Mouse (Mus musculus) CD4-positive naive resting alpha-beta T cell, adult 76 days (primary cell): ENCODE measurements around the gene Klrc1. TPM values are rescaled to one million over a fixed set of nuclear protein-coding genes. Genes with fewer than 3 reads are reported as not detected.

Source experiments
- total RNA-seq: library from RNA; stranded (reverse); gene quantifications from one replicate; pipeline ENCODE4 v1.2.4, GENCODE M21; 2023

The Klrc1 gene
- 2.0 TPM for total RNA-seq

DNA sequence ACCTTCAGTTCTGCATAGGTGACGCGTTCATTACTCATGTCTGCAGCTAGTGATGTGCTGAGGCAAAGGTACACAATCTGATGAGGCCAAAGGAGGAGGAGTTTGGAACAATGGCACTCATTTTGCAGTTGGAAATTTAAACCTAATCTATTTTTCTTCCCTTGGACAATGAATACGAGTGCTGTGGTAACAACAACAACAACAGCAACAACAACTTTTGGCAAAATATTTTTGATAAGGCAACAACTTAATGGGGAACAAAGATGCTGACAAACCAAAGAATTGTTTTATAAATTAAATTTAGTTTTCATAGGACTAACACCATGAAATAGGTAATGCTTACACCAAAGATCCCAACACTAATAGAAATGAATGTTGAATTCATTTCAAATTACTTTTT, at the start of gene Klrc1:
Klrc1 (minus strand) TSS at position 101 of the 400 bp plus-strand sequence.

DNA sequence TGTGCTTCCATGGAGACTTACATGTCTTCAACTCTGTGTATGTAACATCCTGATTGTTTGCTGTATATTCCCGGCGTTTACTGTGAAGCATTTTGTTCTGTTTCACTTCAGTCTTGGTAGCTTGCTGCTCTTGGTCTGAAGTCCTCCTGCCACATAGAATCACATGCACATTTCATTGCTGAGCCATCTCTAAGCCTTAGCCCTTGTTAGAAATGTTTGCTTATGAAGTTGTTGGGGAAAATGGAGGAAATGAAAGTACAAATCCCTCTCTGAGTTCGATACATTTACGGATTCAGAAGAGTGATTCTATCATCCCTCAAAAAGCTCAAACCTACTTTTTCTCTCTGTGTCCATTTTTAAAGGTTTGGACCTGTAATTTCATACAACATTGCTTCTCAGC, 38.3 kb upstream of the Klrc1 start, which contains the start of gene Klri1:
Klri1 (minus strand) TSS at position 101 of the 400 bp plus-strand sequence.

DNA sequence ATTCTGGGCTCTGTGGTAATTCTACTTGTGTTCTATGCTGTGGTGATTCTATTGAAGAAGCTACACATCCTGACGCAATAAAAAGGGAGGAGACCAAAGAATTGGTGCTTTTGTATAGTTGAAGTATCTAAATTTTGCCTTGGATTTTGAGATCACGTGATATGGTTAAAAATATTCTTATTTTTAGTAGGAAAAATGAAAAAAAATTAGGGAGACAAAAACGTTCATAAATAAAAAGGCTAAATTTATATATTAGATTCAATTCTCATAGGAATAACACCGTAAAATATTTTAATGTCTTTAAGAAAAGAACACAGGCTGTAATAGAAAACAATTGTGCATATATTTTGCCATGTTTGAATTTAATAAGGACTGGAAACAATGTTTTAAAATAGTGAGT, 18.2 kb downstream of the Klrc1 start, which contains the start of gene Klrc2:
Klrc2 (minus strand) TSS at position 101 of the 400 bp plus-strand sequence.

DNA sequence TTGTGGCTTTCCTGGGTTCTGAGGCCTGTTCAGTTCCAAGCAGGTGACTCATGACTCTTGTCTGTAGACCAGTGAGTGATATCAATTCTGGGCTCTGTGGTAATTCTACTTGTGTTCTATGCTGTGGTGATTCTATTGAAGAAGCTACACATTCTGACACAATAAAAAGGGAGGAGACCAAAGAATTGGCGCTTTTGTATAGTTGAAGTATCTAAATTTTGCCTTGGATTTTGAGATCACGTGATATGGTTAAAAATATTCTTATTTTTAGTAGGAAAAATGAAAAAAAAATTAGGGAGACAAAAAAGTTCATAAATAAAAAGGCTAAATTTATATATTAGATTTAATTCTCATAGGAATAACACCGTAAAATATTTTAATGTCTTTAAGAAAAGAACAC, 35.5 kb downstream of the Klrc1 start, which contains the start of gene Klrc3:
Klrc3 (minus strand) TSS at position 101 of the 400 bp plus-strand sequence.

DNA sequence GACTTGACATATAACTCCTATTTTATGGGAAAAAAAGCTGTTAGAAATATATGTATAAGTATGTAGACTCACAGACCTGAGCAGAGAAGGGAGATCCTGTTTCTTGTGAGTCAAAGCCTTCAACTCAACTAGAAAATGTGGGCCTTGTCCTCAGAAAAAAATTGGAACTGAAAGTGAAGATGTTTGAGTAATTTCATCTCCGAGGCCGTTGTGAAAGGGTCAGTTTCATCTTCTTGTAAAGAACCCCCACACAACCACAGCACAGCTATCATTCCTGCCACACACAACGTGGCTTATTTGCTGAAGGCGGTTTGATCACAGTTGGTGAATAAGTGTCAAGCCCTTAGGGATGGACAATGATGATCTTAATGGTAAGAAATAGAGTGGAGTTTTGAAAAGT, 55.0 kb downstream of the Klrc1 start, which contains the start of gene Klrk1:
Klrk1 (minus strand) TSS at position 130 of the 400 bp plus-strand sequence.

Other genes starting within 250 kb of the Klrc1 start
- gene Clec1a, start 227.0 kb downstream of the Klrc1 start, total RNA-seq: not detected
- gene Olr1, start 171.8 kb downstream of the Klrc1 start, total RNA-seq: not detected
- not detected for gene Tmem52b, start 166.4 kb downstream of the Klrc1 start, total RNA-seq
- 12.1 TPM for gene Gabarapl1, start 145.8 kb downstream of the Klrc1 start, total RNA-seq
- gene Klre1, start 101.1 kb downstream of the Klrc1 start, total RNA-seq: 2.0 TPM
- gene Klrd1, start 87.2 kb downstream of the Klrc1 start, total RNA-seq: 37.3 TPM
- gene Klrk1, start 55.1 kb downstream of the Klrc1 start, total RNA-seq: 2.9 TPM
- gene Klrc3, start 35.6 kb downstream of the Klrc1 start, total RNA-seq: not detected
- 3.6 TPM for gene Klrc2, start 18.3 kb downstream of the Klrc1 start, total RNA-seq
- 0.97 TPM for gene Klri1, start 38.2 kb upstream of the Klrc1 start, total RNA-seq
- gene Klri2, start 61.5 kb upstream of the Klrc1 start, total RNA-seq: 1.1 TPM
- gene Gm156, start 105.3 kb upstream of the Klrc1 start, total RNA-seq: not detected
- gene Gm17631, start 183.7 kb upstream of the Klrc1 start, total RNA-seq: not detected
- gene Klra17, start 197.7 kb upstream of the Klrc1 start, total RNA-seq: 0.50 TPM
- gene Klra5, start 238.7 kb upstream of the Klrc1 start, total RNA-seq: not detected